Mouse (Mus musculus) megakaryocyte, embryonic 14.5 days (primary cell): Measurements from ENCODE around the gene Vmp1.

Experiments used
- FLI1 ChIP-seq: IDR thresholded peaks from 2 replicates; pipeline ENCODE4 v1.6.1; 2012; ENCODE audit warnings: low read length, inconsistent platforms, mixed read lengths
- GATA1 ChIP-seq: IDR thresholded peaks from 3 replicates; pipeline ENCODE4 v1.6.1; 2012; ENCODE audit warnings: mixed read lengths, low read length, inconsistent platforms, borderline replicate concordance

- TF ChIP-seq FLI1: no peak
- TF ChIP-seq GATA1: no peak
These were observed 111.8 kb downstream of the Vmp1 start for GRCm38 (mm10) chr11:86571871-86572270.
